ENCODE assay signal across 19 mouse cellular contexts in genomic region chr2:60744674-60745073, GRCm38 (mm10). TPM values are rescaled to one million over a fixed set of nuclear protein-coding genes. Genes with fewer than 3 reads are reported as not detected.
DNase-seq lines count a peak whose midpoint lies in the region; ATAC-seq and TF ChIP-seq lines count a peak whose summit lies in the region.
"Had no signal": no experiment of that assay in that cellular context is flagged by ENCODE, and none has a peak within 500 bp of the region (broad histone marks: within the 10 kb centered on the region; RNA-seq: fewer than 3 reads in every experiment).

No protein-coding gene starts in this region.

- TF ChIP-seq EP300 in lung, postnatal 0 days (IDR thresholded peaks at IDR 0.05), result no peak

- no peaks in the 10 kb centered on the region for H3K36me3 ChIP-seq in hindbrain, postnatal 0 days (ENCODE audit: insufficient read depth, low read length)
- no peaks in the 10 kb centered on the region for H3K36me3 ChIP-seq in hindbrain, embryonic 12.5 days
- no peaks in the 10 kb centered on the region for H3K36me3 ChIP-seq in lung, postnatal 0 days (ENCODE audit: insufficient read depth, low read length)
- H3K36me3 ChIP-seq: forebrain, embryonic 10.5 days; hindbrain, embryonic 10.5 days had no signal

- H3K4me2 ChIP-seq in hindbrain, postnatal 0 days (ENCODE audit: low read depth, low read length), result no peak overlapping the region
- H3K4me2 ChIP-seq in hindbrain, embryonic 12.5 days (replicated peaks), result no peak overlapping the region
- H3K4me2 ChIP-seq in lung, postnatal 0 days (replicated peaks; ENCODE audit: low read depth, low read length), result no peak overlapping the region
- H3K4me2 ChIP-seq: embryonic facial prominence, embryonic 15.5 days; heart, embryonic 11.5 days had no signal

- H3K4me3 ChIP-seq in hindbrain, postnatal 0 days (ENCODE audit: low read length), result no peak overlapping the region
- no peak overlapping the region for H3K4me3 ChIP-seq in hindbrain, embryonic 12.5 days
- H3K4me3 ChIP-seq in lung, postnatal 0 days (ENCODE audit: low read depth, low read length), result no peak overlapping the region
- H3K4me3 ChIP-seq: embryonic facial prominence, embryonic 15.5 days; erythroblast, embryonic 14.5 days; forebrain, embryonic 10.5 days; hindbrain, embryonic 10.5 days had no signal

- ATAC-seq in hindbrain, postnatal 0 days, result peak; percentile 65
- ATAC-seq in hindbrain, embryonic 12.5 days (ENCODE audit: low FRiP score), result no peak
- ATAC-seq in lung, postnatal 0 days, result no peak
- ATAC-seq: forebrain, embryonic 14.5 days had no signal

- no peak overlapping the region for H3K9ac ChIP-seq in hindbrain, postnatal 0 days (replicated peaks; ENCODE audit: low read length)
- no peak overlapping the region for H3K9ac ChIP-seq in hindbrain, embryonic 12.5 days
- H3K9ac ChIP-seq in lung, postnatal 0 days (replicated peaks; ENCODE audit: low read depth), result no peak overlapping the region
- H3K9ac ChIP-seq: embryonic facial prominence, embryonic 15.5 days had no signal

- no peaks in the 10 kb centered on the region for H3K27me3 ChIP-seq in hindbrain, postnatal 0 days (ENCODE audit: insufficient read depth, low read length)
- no peaks in the 10 kb centered on the region for H3K27me3 ChIP-seq in hindbrain, embryonic 12.5 days
- H3K27me3 ChIP-seq in lung, postnatal 0 days (replicated peaks; ENCODE audit: insufficient read depth, low read length), result no peaks in the 10 kb centered on the region
- H3K27me3 ChIP-seq: CH12.LX; embryonic facial prominence, embryonic 15.5 days had no signal

- 39% methylated on average over 3 of the region's 3 CpGs for WGBS in hindbrain, postnatal 0 days
- 67% methylated on average over 3 of the region's 3 CpGs for WGBS in hindbrain, embryonic 12.5 days
- 48% methylated on average over 3 of the region's 3 CpGs for whole genome bisulfite sequencing in lung, postnatal 0 days

- H3K27ac ChIP-seq in hindbrain, postnatal 0 days, result no peak overlapping the region
- no peak overlapping the region for H3K27ac ChIP-seq in hindbrain, embryonic 12.5 days
- H3K27ac ChIP-seq in lung, postnatal 0 days (ENCODE audit: low read length), result no peak overlapping the region
- H3K27ac ChIP-seq: embryonic facial prominence, embryonic 15.5 days; forebrain, embryonic 10.5 days; hindbrain, embryonic 10.5 days had no signal

- H3K4me1 ChIP-seq in hindbrain, postnatal 0 days (ENCODE audit: insufficient read depth, low read length), result no peaks in the 10 kb centered on the region
- no peaks in the 10 kb centered on the region for H3K4me1 ChIP-seq in hindbrain, embryonic 12.5 days
- no peaks in the 10 kb centered on the region for H3K4me1 ChIP-seq in lung, postnatal 0 days (ENCODE audit: insufficient read depth, low read depth, low read length)
- H3K4me1 ChIP-seq: forebrain, embryonic 10.5 days; hindbrain, embryonic 10.5 days had no signal

- no peaks in the 10 kb centered on the region for H3K9me3 ChIP-seq in hindbrain, postnatal 0 days (ENCODE audit: low read length)
- no peaks in the 10 kb centered on the region for H3K9me3 ChIP-seq in hindbrain, embryonic 12.5 days (replicated peaks)
- no peaks in the 10 kb centered on the region for H3K9me3 ChIP-seq in lung, postnatal 0 days (ENCODE audit: low read length)
- H3K9me3 ChIP-seq: embryonic facial prominence, embryonic 15.5 days; forebrain, embryonic 10.5 days; hindbrain, embryonic 10.5 days had no signal

- TF ChIP-seq CTCF in hindbrain, postnatal 0 days (IDR thresholded peaks at IDR 0.05; ENCODE audit: low read depth), result no peak
- no peak for TF ChIP-seq CTCF in lung, postnatal 0 days (IDR thresholded peaks at IDR 0.05)

- peak; percentile 39 for DNase-seq in hindbrain, postnatal 0 days (ENCODE audit: low spot score)
- peak; percentile 38 for DNase-seq in lung, postnatal 0 days (ENCODE audit: low spot score)
- no peak for DNase-seq in lung, postnatal 4 days
- peak; percentile 35 for DNase-seq in brain, adult 2 months (ENCODE audit: low read depth, low spot score)
- peak; percentile 70 for DNase-seq in retina, postnatal 1 day
- DNase-seq in left cerebral cortex, adult 8-10 months (ENCODE audit: low spot score in 2 of 2), result no peak
- DNase-seq: adrenal gland, postnatal 10 days; cerebellum, adult 2 months; cerebellum, postnatal 10 days; heart, adult 18-20 months; kidney, adult 11 months had no signal

RNA-seq across cellular contexts. Expression of gene Itgb6, which starts 22.2 kb away (rescaled TPM):
- 0.05 and 0.97 TPM in 2 replicates for total RNA-seq in hindbrain, postnatal 0 days (2014; rRNA removed)
- polyA plus RNA-seq in hindbrain, postnatal 0 days (2015; fragmentation: Nextera tagmentation; extraction: Ambion mirVana), result 0.08 TPM in 2 replicates
- 0.74 and 0.94 TPM in 2 replicates for polyA plus RNA-seq in hindbrain, embryonic 12.5 days (2016; fragmentation: Nextera tagmentation; extraction: Ambion mirVana)
- 19.2 and 22.4 TPM in 2 replicates for polyA plus RNA-seq in lung, postnatal 0 days (2015; fragmentation: Nextera tagmentation; extraction: Ambion mirVana)
- total RNA-seq in left cerebral cortex, adult 8-10 months (2022), result under 1 TPM in 1 of 4 experiments, not detected in 3; 0.14 TPM
- total RNA-seq: CH12.LX had no signal
- polyA plus RNA-seq: erythroblast, embryonic 14.5 days had no signal

Comparison
In these comparisons a context has a peak if more than half of its experiments do, and no peak if none do; other contexts are left out.
1. DNase-seq: peak in hindbrain, postnatal 0 days (single experiment), lung, postnatal 0 days (single experiment), brain, adult 2 months (single experiment) and retina, postnatal 1 day (single experiment); none in lung, postnatal 4 days (0 of 2) and left cerebral cortex, adult 8-10 months (0 of 2).
2. RNA of gene Itgb6, which starts 22.2 kb away (polyA plus RNA-seq): 19.2 to 22.4 TPM in lung, postnatal 0 days; 0.74 to 0.94 TPM in hindbrain, embryonic 12.5 days and 0.08 TPM in hindbrain, postnatal 0 days; every median in the first group is over 10 times any median in the second.